Mouse (Mus musculus): ENCODE results near the gene Lzts2. TPM values are rescaled to one million over a fixed set of nuclear protein-coding genes. Genes with fewer than 3 reads are reported as not detected.

Gene Lzts2
- polyA plus RNA-seq, 1 experiment from 2014 or later: 69.8 TPM

DNA sequence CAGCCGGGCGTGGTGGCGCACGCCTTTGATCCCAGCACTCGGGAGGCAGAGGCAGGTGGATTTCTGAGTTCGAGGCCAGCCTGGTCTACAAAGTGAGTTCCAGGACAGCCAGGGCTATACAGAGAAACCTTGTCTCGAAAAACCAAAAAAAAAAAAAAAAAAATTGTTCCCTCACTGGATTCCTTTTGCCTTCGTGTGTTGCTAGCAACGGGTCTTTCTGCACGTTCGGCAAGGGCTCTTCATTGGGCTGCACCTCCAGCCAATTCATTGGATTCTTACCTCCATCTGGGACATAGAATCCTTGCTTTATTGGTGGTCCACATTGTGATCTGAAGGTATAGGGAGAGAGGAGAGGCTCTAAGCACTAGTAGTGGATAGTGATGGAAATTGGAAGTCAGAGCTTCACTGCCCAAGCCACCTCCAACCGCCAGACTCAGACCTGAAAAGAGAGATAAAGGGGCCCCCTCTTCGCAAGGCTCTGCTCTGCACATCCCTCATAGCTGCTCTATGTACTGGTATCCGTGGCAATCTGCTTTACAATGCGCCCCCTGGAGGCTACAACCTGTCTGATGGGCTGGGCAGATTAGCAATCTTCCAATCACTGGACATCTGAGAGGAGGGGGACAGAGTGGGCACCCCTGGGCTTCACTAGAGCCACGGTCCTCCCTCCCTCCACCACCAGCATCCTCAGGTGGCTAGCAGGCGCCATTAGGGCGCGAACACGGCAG, 49.5 kb downstream of the Lzts2 start:
- peak; percentile 69 for DNase-seq (ENCODE audit: low spot score)
- WGBS: 44% methylated on average over 20 of the region's 20 CpGs
- peak overlapping the region; percentile 25 for H3K4me3 ChIP-seq
- H3K36me3 ChIP-seq (replicated peaks): no peaks in the 10 kb centered on the region
- no peaks in the 10 kb centered on the region for H3K9me3 ChIP-seq
- no peak overlapping the region for H3K27ac ChIP-seq (replicated peaks)
- H3K4me1 ChIP-seq: peaks cover 23% of the 10 kb centered on the region
- peaks cover 52% of the 10 kb centered on the region for H3K27me3 ChIP-seq (replicated peaks; ENCODE audit: low read depth, poor library complexity, severe bottlenecking)

DNA sequence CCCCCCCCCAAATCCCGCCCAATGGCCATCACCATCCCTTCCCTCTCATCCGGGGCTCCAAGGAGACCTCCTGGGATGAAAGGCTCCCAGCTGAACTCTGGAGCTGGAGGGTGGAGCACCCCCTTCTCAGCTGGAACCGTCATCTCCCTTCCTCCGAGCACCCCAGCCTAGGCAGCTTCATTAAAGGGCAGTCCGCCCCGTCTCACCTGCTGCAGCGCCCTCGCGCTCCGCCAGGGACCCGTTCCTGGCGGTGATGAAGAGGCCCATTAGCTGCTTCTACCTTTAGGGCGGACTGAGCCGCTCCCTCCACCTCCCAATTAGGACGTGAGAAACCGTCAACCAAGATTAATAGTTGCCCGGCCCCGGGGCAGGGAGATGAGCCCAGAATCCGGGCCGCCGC, 51.0 kb downstream of the Lzts2 start:
- no peak for DNase-seq (ENCODE audit: low spot score)
- 4% methylated on average over 21 of the region's 21 CpGs for WGBS
- H3K27ac ChIP-seq (replicated peaks): no peak overlapping the region
- H3K4me1 ChIP-seq: peaks cover 18% of the 10 kb centered on the region
- H3K9me3 ChIP-seq: no peaks in the 10 kb centered on the region
- no peaks in the 10 kb centered on the region for H3K36me3 ChIP-seq (replicated peaks)
- H3K4me3 ChIP-seq: 0 out of 2 replicates have a peak overlapping the region, but pooled peaks have one; percentile 21
- peaks cover 66% of the 10 kb centered on the region for H3K27me3 ChIP-seq (replicated peaks; ENCODE audit: low read depth, poor library complexity, severe bottlenecking)

DNA sequence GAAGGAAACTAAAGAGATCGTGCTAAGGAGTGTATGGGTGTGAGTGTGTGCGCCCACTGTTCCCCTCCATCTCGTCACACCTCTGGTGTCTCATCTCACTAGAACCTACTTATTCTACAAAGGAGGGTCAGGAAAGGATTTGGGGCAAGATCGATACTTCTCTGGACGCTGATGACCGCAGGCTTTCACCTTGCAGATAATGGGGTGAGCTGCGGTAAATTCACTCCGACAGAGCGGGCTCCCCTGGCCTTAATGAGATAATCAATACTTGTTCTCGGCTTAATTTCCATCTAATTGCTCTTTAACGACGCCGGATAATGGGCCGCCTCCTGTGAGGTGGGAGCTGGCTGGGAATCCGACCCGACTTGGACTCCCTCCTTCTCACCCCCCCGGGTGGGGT, 53.0 kb downstream of the Lzts2 start:
- DNase-seq (ENCODE audit: low spot score): no peak
- H3K27me3 ChIP-seq (replicated peaks; ENCODE audit: low read depth, poor library complexity, severe bottlenecking): peaks cover 85% of the 10 kb centered on the region
- no peaks in the 10 kb centered on the region for H3K36me3 ChIP-seq (replicated peaks)
- peaks cover 18% of the 10 kb centered on the region for H3K4me1 ChIP-seq
- H3K27ac ChIP-seq (replicated peaks): no peak overlapping the region
- WGBS: 14% methylated on average over 17 of the region's 17 CpGs
- peak overlapping the region; percentile 28; the same call in 1 of the 2 replicates for H3K4me3 ChIP-seq
- no peaks in the 10 kb centered on the region for H3K9me3 ChIP-seq

DNA sequence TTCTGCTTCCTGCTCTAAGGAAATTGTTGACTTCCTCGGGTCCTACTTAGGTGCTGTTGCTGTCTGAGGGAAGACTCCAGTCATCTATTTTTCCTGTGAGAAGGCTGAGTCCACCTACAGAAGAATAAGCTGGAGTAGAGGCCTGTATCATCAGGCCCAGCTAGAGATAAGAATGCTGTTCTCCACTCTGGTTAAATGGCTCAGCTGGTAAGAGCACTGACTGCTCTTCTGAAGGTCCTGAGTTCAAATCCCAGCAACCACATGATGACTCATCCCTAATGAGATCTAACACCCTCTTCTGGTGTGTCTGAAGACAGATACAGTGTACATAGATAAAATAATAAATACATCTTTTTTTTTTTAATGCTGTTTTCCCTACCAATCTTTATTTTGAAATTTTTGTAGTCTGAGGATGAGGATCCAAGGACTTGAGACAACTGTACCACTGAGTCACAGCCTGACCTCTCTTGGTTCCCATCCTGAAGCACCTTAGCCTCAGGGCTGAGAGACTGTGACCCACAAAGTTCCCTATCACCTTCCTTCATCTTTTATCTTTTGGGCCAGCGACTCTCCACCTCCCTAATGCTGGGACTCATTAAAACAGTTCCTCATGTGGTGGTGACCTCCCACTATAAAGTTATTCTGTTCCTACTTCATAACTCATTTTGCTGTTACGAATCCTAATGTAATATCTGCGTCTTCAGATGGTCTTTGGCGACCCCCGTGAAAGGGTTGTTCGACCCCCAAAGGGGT, 53.7 kb downstream of the Lzts2 start:
- Histone ChIP-seq H3K27me3 (replicated peaks; ENCODE audit: low read depth, poor library complexity, severe bottlenecking) (peaks cover 90% of the 10 kb centered on the region), H3K4me3 (no peak overlapping the region), H3K4me1 (peaks cover 18% of the 10 kb centered on the region), H3K36me3 (replicated peaks) (no peaks in the 10 kb centered on the region), H3K27ac (replicated peaks) (no peak overlapping the region), H3K9me3 (no peaks in the 10 kb centered on the region)
- DNase-seq (ENCODE audit: low spot score): no peak
- 79% methylated on average over 7 of the region's 7 CpGs for WGBS

DNA sequence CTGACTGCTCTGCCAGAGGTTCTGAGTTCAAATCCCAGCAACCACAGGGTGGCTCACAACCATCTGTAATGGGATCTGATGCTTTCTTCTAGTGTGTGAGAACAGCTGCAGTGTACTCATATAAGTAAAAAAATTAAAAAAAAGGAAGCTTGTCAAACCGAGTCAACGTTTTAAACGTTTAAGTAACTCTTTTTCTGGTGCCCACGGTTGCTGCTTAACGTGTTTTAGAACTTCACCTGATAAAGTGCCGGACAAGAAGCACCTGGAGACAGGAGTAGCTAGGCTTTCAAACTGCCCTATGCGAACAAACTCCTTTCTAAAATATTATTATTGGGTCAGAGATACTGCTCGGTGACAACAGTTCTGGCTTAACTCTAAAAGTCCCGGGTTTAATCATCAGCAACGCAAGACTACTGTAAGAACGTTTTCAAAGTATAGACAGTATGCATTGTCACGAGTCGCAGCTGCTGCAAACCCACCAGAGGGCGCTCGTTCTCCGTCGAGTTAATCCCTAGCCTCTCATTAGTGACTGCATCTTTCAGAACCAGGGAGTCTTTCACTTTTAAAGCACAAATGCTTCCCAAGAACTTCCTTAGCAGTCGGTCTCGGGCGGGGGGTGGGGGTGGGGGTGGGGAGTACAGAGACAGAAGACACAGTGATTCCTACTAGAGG, 59.8 kb downstream of the Lzts2 start:
- H3K27ac ChIP-seq (replicated peaks): peak overlapping the region; percentile 88
- H3K27me3 ChIP-seq (replicated peaks; ENCODE audit: low read depth, poor library complexity, severe bottlenecking): peaks cover 86% of the 10 kb centered on the region
- peak; percentile 88 for DNase-seq (ENCODE audit: low spot score)
- H3K36me3 ChIP-seq (replicated peaks): no peaks in the 10 kb centered on the region
- H3K4me3 ChIP-seq: peak overlapping the region; percentile 63
- no peaks in the 10 kb centered on the region for H3K9me3 ChIP-seq
- WGBS: 10% methylated on average over 20 of the region's 20 CpGs
- peaks cover 49% of the 10 kb centered on the region for H3K4me1 ChIP-seq

DNA sequence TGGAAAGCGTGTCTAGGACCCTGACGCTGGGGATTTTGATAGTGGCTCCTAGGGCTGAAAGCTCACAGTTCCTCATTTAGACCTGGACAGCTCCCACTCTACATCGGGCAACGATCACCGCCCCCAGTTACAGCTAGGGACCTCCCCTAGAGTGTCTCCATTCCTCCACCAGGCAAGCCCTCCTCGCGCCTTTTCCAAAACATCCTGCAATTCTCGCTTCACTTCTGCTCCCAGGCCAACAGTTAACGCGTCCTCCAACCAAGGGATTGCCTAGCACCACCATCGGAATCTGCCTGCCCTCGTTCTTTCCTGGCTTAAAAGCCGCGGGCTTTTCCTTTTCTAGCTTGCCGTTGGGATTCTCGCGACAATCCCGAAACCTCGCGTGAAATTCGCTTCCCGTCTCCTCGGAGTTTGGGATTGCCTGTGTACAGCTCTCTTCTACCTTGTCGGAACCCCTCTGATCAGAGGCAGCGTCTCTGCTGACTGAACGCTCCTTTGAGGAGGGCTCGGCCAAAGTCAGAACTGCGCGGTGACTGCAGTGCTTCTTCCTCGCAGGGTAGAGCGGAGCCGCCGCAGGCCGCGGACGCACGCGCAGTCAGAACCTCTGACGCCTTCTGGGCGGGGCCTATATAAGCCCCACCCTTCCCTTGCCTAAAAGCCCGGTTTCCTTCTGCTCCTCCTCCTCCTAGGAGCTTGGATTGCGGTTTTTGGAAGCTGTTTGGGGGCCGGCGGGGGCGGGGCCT, 60.5 kb downstream of the Lzts2 start, which contains the start of gene Kazald1:
Gene Kazald1 (plus strand): TSS at position 662 of the 743 bp plus-strand sequence.
- Histone ChIP-seq H3K27me3 (replicated peaks; ENCODE audit: low read depth, poor library complexity, severe bottlenecking) (peaks cover 86% of the 10 kb centered on the region), H3K27ac (replicated peaks) (peak within 1 kb of the TSS; percentile 88), H3K9me3 (no peaks in the 10 kb centered on the region), H3K36me3 (replicated peaks) (no peaks in the 10 kb centered on the region), H3K4me1 (peaks cover 56% of the 10 kb centered on the region), H3K4me3 (peak within 1 kb of the TSS; percentile 63)
- under 1% methylated on average over 45 of the region's 45 CpGs for WGBS
- peak; percentile 94 for DNase-seq (ENCODE audit: low spot score)

DNA sequence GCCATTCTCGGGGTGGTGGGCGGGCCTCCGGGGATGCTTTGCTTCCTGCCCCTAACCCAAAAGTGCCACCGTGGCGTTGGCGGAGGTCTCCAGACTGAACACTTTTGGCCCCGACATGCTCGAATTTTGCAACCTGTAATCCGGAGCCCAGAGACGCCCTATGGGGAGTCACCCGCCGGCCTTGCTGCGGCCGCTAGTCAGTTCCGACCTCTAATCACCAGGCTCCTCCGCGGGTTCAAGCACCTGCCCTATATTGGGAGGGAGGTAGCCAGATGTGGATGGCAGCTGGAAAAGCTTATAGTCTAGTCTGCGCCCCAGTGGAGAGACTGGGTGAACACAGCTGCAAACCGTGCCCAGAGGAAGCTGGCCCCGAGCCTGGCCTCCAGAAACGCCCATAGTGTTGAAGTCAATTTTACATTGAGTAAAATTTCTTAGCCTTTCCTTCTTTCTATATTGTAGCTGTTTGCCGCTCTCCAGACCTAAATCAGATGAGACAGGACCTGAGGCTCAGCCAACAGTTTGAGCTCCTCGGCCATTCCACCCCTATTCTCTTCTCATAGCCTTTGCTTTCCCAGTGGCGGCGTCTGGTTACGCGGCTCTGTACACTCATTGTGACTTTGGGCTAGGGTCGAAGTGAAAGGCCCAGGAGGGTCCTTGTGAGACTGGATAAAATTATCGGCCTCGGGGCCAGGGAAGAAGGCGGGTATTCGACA, 61.3 kb downstream of the Lzts2 start:
- under 1% methylated on average over 32 of the region's 32 CpGs for WGBS
- H3K27me3 ChIP-seq (replicated peaks; ENCODE audit: low read depth, poor library complexity, severe bottlenecking): peaks cover 87% of the 10 kb centered on the region
- H3K36me3 ChIP-seq (replicated peaks): no peaks in the 10 kb centered on the region
- H3K4me3 ChIP-seq: peak overlapping the region; percentile 63
- DNase-seq (ENCODE audit: low spot score): peak; percentile 48
- peak overlapping the region; percentile 88 for H3K27ac ChIP-seq (replicated peaks)
- peaks cover 63% of the 10 kb centered on the region for H3K4me1 ChIP-seq
- H3K9me3 ChIP-seq: no peaks in the 10 kb centered on the region

DNA sequence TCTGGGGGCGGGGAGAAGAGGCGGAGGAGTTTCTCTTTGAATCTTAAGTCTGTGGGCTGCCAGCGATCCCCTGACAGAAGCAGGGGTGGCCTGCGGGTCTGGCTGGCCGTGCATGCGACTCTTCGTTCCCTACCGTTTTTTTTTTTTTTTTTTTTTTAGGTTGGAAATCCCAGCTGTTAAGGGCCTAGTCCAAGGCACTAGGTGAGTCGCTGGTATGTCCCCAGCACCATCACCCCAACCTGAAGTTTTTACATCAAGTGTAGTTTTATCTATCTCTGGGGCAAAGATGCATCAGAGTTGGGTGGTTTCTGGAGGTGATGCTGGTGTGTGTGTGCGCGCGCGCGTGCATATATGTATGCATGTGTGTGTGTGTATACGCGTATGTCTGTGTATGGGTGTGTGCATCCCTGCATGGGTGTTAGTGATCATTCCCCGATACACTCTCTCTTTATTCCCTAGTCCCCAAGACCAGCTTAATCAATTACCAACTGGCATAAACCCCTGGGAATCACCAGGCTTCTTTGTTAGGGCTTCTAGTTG, 61.9 kb downstream of the Lzts2 start:
- Histone ChIP-seq H3K36me3 (replicated peaks) (no peaks in the 10 kb centered on the region), H3K4me1 (peaks cover 70% of the 10 kb centered on the region), H3K27me3 (replicated peaks; ENCODE audit: low read depth, poor library complexity, severe bottlenecking) (peaks cover 87% of the 10 kb centered on the region), H3K27ac (replicated peaks) (no peak overlapping the region), H3K9me3 (no peaks in the 10 kb centered on the region), H3K4me3 (peak overlapping the region; percentile 63)
- WGBS: 6% methylated on average over 17 of the region's 17 CpGs
- no peak for DNase-seq (ENCODE audit: low spot score)

Other genes starting within 250 kb of the Lzts2 start
- 56.3 and 57.8 TPM in 2 replicates for gene Slf2, start 83.3 kb upstream of the Lzts2 start, polyA plus RNA-seq (2016; fragmentation: Nextera tagmentation; extraction: Ambion mirVana)
- gene Sema4g, start 25.3 kb upstream of the Lzts2 start, polyA plus RNA-seq (2016; fragmentation: Nextera tagmentation; extraction: Ambion mirVana): 3.7 and 4.8 TPM in 2 replicates
- gene Twnk, start 8.8 kb upstream of the Lzts2 start, polyA plus RNA-seq (2016; fragmentation: Nextera tagmentation; extraction: Ambion mirVana): 40.9 and 41.8 TPM in 2 replicates
- gene Mrpl43, start 8.0 kb upstream of the Lzts2 start, polyA plus RNA-seq (2016; fragmentation: Nextera tagmentation; extraction: Ambion mirVana): 70.6 and 74.8 TPM in 2 replicates
- gene Pdzd7, start 31.3 kb downstream of the Lzts2 start, polyA plus RNA-seq (2016; fragmentation: Nextera tagmentation; extraction: Ambion mirVana): 0.27 and 0.65 TPM in 2 replicates
- gene Sfxn3, start 33.1 kb downstream of the Lzts2 start, polyA plus RNA-seq (2016; fragmentation: Nextera tagmentation; extraction: Ambion mirVana): 7.7 and 9.8 TPM in 2 replicates
- 3.7 and 6.7 TPM in 2 replicates for gene Kazald1, start 60.8 kb downstream of the Lzts2 start, polyA plus RNA-seq (2016; fragmentation: Nextera tagmentation; extraction: Ambion mirVana)
- gene Tlx1, start 136.3 kb downstream of the Lzts2 start, polyA plus RNA-seq (2016; fragmentation: Nextera tagmentation; extraction: Ambion mirVana): 3.1 and 3.3 TPM in 2 replicates
- 0.22 and 0.40 TPM in 2 replicates for gene Lbx1, start 221.4 kb downstream of the Lzts2 start, polyA plus RNA-seq (2016; fragmentation: Nextera tagmentation; extraction: Ambion mirVana)

Data from embryonic facial prominence, embryonic 10.5 days (tissue).